Mouse (Mus musculus) liver, embryonic 15.5 days (tissue): ENCODE measurements around the gene Eipr1. TPM values are rescaled to one million over a fixed set of nuclear protein-coding genes. Genes with fewer than 3 reads are reported as not detected.

Experiments
- ATAC-seq: fragments of 200-750 bp; cut with Nextera tagmentation; 2 replicates; pipeline ENCODE4 v1.8.0; 2017; ENCODE audit warnings: moderate number of reproducible peaks, mild to moderate bottlenecking, moderate library complexity; ENCODE audit not compliant: insufficient read depth
- H3K27ac ChIP-seq: fragments of 300-500 bp; sonication (generic); replicated peaks from 2 replicates; pipeline ENCODE4 v1.5.1; 2015; ENCODE audit warnings: mild to moderate bottlenecking, inconsistent platforms
- H3K27me3 ChIP-seq: fragments of 300-500 bp; sonication (generic); 2 replicates; pipeline ENCODE4 v1.6.1; 2015; ENCODE audit warnings: mild to moderate bottlenecking, inconsistent platforms
- H3K36me3 ChIP-seq: fragments of 300-500 bp; sonication (generic); replicated peaks from 2 replicates; pipeline ENCODE4 v1.6.1; 2015; ENCODE audit warnings: moderate library complexity, mild to moderate bottlenecking, inconsistent platforms
- H3K4me1 ChIP-seq: fragments of 300-500 bp; sonication (generic); replicated peaks from 2 replicates; pipeline ENCODE4 v1.6.1; 2015; ENCODE audit warnings: inconsistent platforms
- H3K4me2 ChIP-seq: fragments of 300-500 bp; sonication (generic); 2 replicates; pipeline ENCODE4 v1.6.1; 2015; ENCODE audit warnings: moderate library complexity, mild to moderate bottlenecking, inconsistent platforms
- H3K4me3 ChIP-seq: fragments of 300-500 bp; sonication (generic); replicated peaks from 2 replicates; pipeline ENCODE4 v1.5.1; 2015; ENCODE audit warnings: mild to moderate bottlenecking, inconsistent platforms
- H3K9ac ChIP-seq: fragments of 300-500 bp; sonication (generic); 2 replicates; pipeline ENCODE4 v1.6.1; 2015; ENCODE audit warnings: moderate library complexity, mild to moderate bottlenecking, inconsistent platforms
- H3K9me3 ChIP-seq: fragments of 300-500 bp; sonication (generic); replicated peaks from 2 replicates; pipeline ENCODE4 v1.6.1; 2016; ENCODE audit warnings: inconsistent platforms
- WGBS: fragments of 180-500 bp; shearing (Covaris S2); methylation state at CpG from one replicate; pipeline ENCODE4 v1.1.7; 2015; ENCODE audit warnings: mixed read lengths; ENCODE audit not compliant: insufficient replicate concordance; 5-methylcytosine and 5-hydroxymethylcytosine counted together
- polyA plus RNA-seq: library from polyadenylated mRNA; unstranded; fragments of >200 nt; fragmentation: Nextera tagmentation; extraction: Ambion mirVana; gene quantifications from 2 replicates; pipeline ENCODE4 v1.2.1, GENCODE M21; 2015

Eipr1 gene
- polyA plus RNA-seq, 1 experiment from 2014 or later, result 27.1 TPM

DNA sequence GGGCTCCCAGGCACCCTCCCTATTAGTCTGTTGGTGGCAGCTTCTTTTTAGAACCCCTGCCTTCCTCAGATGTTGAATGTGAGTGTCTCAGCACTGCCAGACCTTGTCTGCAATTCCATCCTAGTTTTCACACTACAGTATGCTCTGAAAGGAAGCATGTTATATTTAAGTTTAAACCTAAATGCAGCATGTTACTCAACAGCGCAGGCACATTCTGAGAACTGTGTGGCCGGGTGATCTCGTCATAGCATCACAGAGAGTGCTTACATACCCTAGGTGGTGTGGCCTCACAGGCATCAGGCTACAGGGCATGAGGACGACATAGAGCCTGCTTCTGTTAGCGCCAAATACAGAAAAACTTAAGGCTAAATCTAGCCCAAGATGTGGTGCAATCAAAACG, 24.0 kb downstream of the Eipr1 start:
- H3K27me3 ChIP-seq, result no peaks in the 10 kb centered on the region
- no peak overlapping the region for H3K27ac ChIP-seq
- no peak overlapping the region for H3K4me2 ChIP-seq
- WGBS, result 77% methylated on average over 6 of the region's 6 CpGs
- H3K36me3 ChIP-seq, result 0 out of 2 replicates have a peak, but pooled peaks cover 6% of the 10 kb centered on the region
- no peak for ATAC-seq
- H3K9me3 ChIP-seq, result no peaks in the 10 kb centered on the region
- no peak overlapping the region for H3K4me3 ChIP-seq
- no peak overlapping the region for H3K9ac ChIP-seq
- peaks cover 9% of the 10 kb centered on the region; the same call in 1 of the 2 replicates for H3K4me1 ChIP-seq

DNA sequence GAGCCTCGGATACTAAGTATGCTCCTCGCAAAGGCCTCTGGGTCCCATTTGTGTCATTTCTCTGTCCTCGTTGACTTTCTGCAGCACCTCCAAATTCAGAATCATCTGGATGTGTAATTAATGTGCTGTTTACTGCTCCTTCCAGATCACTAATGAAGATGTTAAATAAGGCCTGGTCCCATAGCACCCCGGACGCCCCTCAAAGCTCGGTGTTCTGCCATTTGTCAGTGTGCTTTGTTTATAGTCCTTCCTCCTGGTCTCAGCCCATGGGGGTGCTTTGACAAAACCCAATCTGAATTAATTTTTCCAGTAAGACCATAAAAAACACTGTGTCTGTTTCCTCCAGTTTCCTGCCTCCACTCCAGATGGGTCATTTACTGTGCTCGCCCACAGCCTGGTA, 28.6 kb downstream of the Eipr1 start:
- Histone ChIP-seq H3K4me2 (no peak overlapping the region), H3K36me3 (no peaks in the 10 kb centered on the region), H3K4me1 (peaks cover 9% of the 10 kb centered on the region; the same call in 1 of the 2 replicates), H3K4me3 (no peak overlapping the region), H3K27me3 (no peaks in the 10 kb centered on the region), H3K27ac (no peak overlapping the region), H3K9ac (no peak overlapping the region), H3K9me3 (no peaks in the 10 kb centered on the region)
- no peak for ATAC-seq
- WGBS, result 81% methylated on average over 7 of the region's 7 CpGs

DNA sequence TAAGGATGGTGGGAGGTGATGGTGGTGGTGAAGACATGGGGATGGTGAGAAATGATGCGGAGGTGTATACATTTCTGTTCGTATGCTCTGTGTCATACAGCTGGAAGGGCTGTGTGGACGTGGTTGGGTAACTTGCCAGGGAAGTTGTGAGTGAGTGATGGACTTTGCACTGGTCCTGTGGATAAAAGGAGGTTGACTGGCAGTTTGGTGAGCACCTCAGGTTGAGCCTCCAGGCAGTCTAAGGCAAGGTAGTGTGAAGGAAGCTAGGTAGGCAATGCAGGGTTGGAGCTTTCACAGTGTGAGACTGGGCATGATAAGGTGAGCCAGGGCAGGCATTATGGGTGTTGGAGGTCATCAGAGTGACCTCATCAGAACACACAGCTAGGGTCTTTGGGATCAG, 31.0 kb downstream of the Eipr1 start:
- no peaks in the 10 kb centered on the region for H3K36me3 ChIP-seq
- no peak overlapping the region for H3K27ac ChIP-seq
- no peak overlapping the region for H3K4me3 ChIP-seq
- H3K9me3 ChIP-seq, result no peaks in the 10 kb centered on the region
- H3K27me3 ChIP-seq, result no peaks in the 10 kb centered on the region
- 75% methylated on average over 3 of the region's 3 CpGs for WGBS
- H3K9ac ChIP-seq, result no peak overlapping the region
- peaks cover 9% of the 10 kb centered on the region; the same call in 1 of the 2 replicates for H3K4me1 ChIP-seq
- no peak overlapping the region for H3K4me2 ChIP-seq
- no peak for ATAC-seq

DNA sequence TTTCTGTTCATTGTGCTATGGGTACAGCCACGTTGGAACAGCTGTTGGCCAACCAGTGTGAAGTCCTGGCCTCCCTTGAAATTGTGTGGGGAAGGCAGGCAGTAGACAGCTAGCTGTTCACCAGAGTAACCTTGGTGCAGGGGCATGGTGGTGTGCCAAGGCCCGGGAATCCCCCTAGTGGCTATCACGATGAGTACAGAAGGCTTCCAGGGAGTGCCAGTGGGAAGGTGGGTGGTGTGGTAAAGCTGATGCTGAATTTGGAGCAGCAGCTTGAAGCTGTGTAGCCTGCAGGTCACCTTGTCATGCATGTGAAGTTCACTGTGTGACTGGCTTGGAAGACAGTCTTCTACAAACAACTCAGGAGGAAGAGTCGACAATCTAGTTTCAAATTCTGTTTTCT, 32.8 kb downstream of the Eipr1 start:
- Histone ChIP-seq H3K27me3 (no peaks in the 10 kb centered on the region), H3K9me3 (no peaks in the 10 kb centered on the region), H3K9ac (no peak overlapping the region), H3K27ac (no peak overlapping the region), H3K4me3 (no peak overlapping the region), H3K4me1 (no peaks in the 10 kb centered on the region), H3K4me2 (no peak overlapping the region), H3K36me3 (no peaks in the 10 kb centered on the region)
- no peak for ATAC-seq
- WGBS, result 37% methylated on average over 4 of the region's 4 CpGs

DNA sequence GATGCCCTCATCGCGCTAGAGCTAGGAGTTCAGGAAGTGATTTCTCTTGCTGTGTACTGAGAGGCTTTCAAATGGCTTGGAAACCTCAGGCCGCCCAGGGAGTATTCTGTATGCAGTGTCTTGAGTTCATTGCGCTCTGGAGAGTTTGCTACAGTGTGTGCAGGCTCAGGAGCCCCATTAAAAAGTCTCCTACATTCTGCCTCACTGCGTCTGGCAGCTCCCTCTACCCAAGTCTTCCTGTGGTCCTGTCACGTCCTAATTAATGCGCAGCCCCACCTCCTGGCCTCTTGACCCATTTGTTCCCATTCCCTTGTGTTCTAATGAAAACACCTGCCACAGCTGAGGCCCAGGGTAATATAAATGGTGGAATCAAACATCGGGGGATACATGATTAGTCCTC, 33.3 kb downstream of the Eipr1 start:
- no peak overlapping the region for H3K27ac ChIP-seq
- WGBS, result 69% methylated on average over 8 of the region's 8 CpGs
- H3K9me3 ChIP-seq, result no peaks in the 10 kb centered on the region
- H3K36me3 ChIP-seq, result no peaks in the 10 kb centered on the region
- no peak overlapping the region for H3K4me2 ChIP-seq
- H3K4me1 ChIP-seq, result no peaks in the 10 kb centered on the region
- ATAC-seq, result no peak
- H3K4me3 ChIP-seq, result no peak overlapping the region
- no peaks in the 10 kb centered on the region for H3K27me3 ChIP-seq
- no peak overlapping the region for H3K9ac ChIP-seq

DNA sequence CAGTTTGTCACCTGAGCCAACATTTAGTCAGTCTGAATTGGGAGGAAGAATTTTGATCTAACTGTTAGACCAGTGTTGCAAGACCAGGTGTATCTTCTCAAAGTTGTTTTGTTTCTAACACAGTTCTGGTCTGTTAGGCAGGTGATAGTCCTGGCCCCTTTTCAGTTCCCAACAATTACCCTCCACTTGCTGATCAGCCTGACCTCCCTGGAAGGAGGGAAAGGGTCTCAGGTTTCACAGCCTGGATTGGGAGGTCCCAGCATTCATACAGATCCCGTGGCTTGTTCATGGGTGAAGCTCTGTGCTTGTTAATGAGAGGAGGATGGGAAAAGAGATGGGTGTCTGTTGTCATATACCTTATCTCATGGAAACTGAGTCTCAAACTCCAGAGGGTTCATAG, 33.7 kb downstream of the Eipr1 start:
- Histone ChIP-seq H3K9ac (no peak overlapping the region), H3K9me3 (no peaks in the 10 kb centered on the region), H3K27me3 (no peaks in the 10 kb centered on the region), H3K4me1 (no peaks in the 10 kb centered on the region), H3K36me3 (no peaks in the 10 kb centered on the region), H3K4me2 (no peak overlapping the region), H3K27ac (no peak overlapping the region), H3K4me3 (no peak overlapping the region)
- ATAC-seq, result no peak
- WGBS, result 50% methylated on average over 1 of the region's 1 CpGs

DNA sequence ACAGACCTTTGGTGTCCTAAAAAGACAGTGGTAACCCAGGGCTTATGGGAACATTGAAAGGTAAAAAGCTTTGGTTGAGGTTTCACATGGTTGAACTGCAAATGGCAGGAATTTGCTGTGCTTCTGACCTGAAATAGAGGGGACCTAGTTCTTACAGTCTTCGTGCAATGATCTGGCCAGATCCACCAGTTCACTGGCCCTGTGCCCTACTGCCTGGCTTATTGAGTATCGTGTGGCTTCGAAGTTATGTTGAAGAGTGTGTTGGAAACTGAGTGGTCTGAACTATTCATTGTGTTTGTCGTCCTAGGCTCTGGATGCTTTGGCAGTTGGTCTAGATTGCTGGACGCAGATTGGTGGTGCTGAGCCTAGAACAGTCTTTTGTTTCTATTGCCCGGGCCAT, 34.7 kb downstream of the Eipr1 start:
- H3K27ac ChIP-seq, result no peak overlapping the region
- ATAC-seq, result no peak
- WGBS, result 81% methylated on average over 6 of the region's 6 CpGs

DNA sequence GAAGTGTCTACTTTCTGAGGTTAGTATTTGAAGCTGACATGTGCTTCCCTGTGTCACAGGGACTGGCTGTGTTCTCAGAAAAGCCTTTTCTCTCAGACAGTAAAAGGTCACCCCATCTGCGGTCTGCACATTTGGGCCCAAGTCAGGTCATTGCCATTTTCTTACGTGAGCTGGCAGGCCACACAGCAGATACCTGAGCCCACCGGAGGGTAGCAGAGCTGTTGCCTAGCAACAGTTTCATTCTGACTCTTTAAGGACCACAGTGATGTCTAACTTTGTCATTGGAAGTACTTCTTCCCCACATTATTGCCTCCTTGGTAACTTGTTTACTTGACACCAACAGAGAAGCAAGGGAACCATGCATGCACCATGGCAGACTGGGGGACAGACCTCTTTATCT, 41.0 kb downstream of the Eipr1 start:
- WGBS, result 72% methylated on average over 3 of the region's 3 CpGs
- no peak for ATAC-seq

More for the DNA sequence above, 34.7 kb downstream of the Eipr1 start:
- no peak overlapping the region for H3K4me3 ChIP-seq
- no peaks in the 10 kb centered on the region for H3K4me1 ChIP-seq
- no peak overlapping the region for H3K9ac ChIP-seq
- no peaks in the 10 kb centered on the region for H3K9me3 ChIP-seq
- H3K27me3 ChIP-seq, result no peaks in the 10 kb centered on the region
- no peak overlapping the region for H3K4me2 ChIP-seq
- no peaks in the 10 kb centered on the region for H3K36me3 ChIP-seq

DNA sequence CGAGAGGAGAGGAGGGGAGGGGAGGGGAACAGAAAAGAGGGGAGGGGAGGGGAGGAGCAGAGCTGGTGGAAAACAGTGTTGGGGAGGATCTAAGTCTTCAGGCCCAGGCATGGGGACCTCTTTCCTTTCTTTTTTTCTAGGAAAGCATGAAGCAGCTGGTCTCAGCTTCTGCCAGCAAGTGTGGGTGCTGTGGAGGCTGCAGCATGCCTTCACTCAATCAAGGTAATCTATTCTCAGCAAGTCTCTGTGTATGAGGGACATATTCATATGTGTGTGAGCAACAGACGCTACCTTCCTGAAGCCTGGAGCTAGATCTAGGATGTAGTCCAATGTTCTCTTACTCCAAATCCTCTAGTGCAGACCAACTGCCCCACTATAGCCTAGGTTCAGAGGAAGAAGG, 42.1 kb downstream of the Eipr1 start:
- Histone ChIP-seq H3K36me3 (no peaks in the 10 kb centered on the region), H3K4me2 (no peak overlapping the region), H3K4me3 (no peak overlapping the region), H3K4me1 (no peaks in the 10 kb centered on the region), H3K9ac (no peak overlapping the region), H3K27ac (no peak overlapping the region), H3K9me3 (no peaks in the 10 kb centered on the region), H3K27me3 (no peaks in the 10 kb centered on the region)
- 68% methylated on average over 2 of the region's 2 CpGs for WGBS
- no peak for ATAC-seq

More for the DNA sequence above, 41.0 kb downstream of the Eipr1 start:
- H3K4me3 ChIP-seq, result no peak overlapping the region
- H3K9me3 ChIP-seq, result no peaks in the 10 kb centered on the region
- no peaks in the 10 kb centered on the region for H3K36me3 ChIP-seq
- no peaks in the 10 kb centered on the region for H3K4me1 ChIP-seq
- H3K27ac ChIP-seq, result no peak overlapping the region
- no peak overlapping the region for H3K4me2 ChIP-seq
- no peaks in the 10 kb centered on the region for H3K27me3 ChIP-seq
- H3K9ac ChIP-seq, result no peak overlapping the region

DNA sequence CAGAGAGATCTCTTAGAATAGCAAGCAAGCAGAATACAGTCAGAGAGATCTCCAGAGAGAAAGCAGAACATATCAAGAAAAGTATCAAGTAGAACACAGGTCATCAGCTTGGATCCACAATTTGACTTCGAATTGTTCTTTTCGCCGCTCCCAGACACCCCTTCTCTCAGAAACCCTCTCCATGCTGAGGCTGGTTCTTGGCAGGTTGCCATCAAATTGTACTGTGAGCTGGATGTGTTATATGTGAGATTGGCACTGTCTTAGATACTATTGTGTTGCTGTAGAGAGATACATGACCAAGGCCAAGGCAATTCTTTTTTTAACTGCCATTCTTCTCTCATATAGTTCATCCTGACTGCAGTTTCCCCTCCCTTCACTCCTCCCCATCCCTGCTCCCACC, 43.4 kb downstream of the Eipr1 start:
- no peak overlapping the region for H3K4me2 ChIP-seq
- 85% methylated on average over 3 of the region's 3 CpGs for WGBS
- H3K9me3 ChIP-seq, result no peaks in the 10 kb centered on the region
- no peak overlapping the region for H3K27ac ChIP-seq
- no peak overlapping the region for H3K4me3 ChIP-seq
- no peak for ATAC-seq
- H3K4me1 ChIP-seq, result 0 out of 2 replicates have a peak, but pooled peaks cover under 1% of the 10 kb centered on the region
- no peak overlapping the region for H3K9ac ChIP-seq
- no peaks in the 10 kb centered on the region for H3K36me3 ChIP-seq
- H3K27me3 ChIP-seq, result no peaks in the 10 kb centered on the region

DNA sequence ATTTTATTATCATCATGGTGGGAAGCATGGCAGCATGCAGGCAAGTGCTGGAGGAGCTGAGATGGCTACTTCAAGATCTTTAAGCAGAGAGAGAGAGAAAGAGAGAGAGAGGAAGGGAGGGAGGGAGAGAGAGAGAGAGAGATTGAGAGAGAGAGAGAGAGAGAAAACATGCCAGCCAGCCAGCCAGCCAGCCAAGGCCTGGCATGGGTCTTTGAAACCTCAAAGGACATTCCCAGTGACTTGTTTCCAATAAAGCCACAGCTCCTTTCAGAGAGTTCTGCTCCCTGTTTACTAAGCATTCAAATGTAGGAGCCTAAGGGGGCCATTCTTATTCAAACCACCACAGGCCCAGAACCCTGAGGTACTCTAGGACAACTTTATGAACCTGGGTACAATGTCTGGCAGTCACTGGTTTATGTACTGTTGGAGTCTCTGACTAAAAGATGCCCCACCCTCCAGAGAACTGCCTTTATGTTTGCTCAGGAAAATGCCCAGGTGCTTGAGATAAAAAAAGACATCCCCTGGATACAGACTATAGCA, 45.3 kb downstream of the Eipr1 start:
- peaks cover 6% of the 10 kb centered on the region; the same call in 1 of the 2 replicates for H3K4me1 ChIP-seq
- no peaks in the 10 kb centered on the region for H3K9me3 ChIP-seq
- no peak overlapping the region for H3K4me2 ChIP-seq
- no peaks in the 10 kb centered on the region for H3K36me3 ChIP-seq
- no peak overlapping the region for H3K9ac ChIP-seq
- no peak overlapping the region for H3K4me3 ChIP-seq
- no peak overlapping the region for H3K27ac ChIP-seq
- no peak for ATAC-seq
- no peaks in the 10 kb centered on the region for H3K27me3 ChIP-seq

DNA sequence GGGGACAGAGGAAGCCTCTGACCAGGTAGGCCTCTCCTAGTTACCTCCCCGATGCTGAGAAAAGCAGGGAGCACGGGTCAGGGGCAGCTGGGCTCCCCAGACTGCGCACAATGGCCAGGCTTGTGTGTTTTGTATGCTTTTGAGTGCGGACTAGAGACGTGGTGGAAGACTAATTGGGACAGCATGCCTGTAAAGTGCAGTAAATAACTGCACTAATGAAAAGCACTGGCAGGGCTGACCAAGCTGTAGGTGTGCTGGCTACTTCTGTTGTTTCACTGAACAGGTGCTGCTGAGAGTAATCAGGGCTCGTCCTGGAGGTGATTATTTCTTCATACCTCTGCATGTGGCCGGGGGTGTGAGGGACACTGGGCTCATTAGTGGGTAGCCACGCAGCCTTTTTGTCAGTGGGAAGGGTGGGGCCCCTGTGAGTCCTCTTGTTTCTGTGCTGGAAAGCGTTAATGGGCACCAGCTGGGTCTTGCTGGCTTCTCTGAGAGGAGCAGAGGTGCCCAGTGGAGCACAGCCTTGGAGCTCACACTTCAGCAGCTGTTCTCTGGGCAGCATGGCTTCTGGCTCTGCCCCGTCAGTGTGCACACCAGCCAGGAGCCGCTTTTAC, 48.3 kb downstream of the Eipr1 start:
- H3K36me3 ChIP-seq, result no peaks in the 10 kb centered on the region
- 72% methylated on average over 11 of the region's 11 CpGs for WGBS
- ATAC-seq, result no peak

More for the DNA sequence above, 48.3 kb downstream of the Eipr1 start:
- no peaks in the 10 kb centered on the region for H3K9me3 ChIP-seq
- no peaks in the 10 kb centered on the region for H3K27me3 ChIP-seq
- H3K9ac ChIP-seq, result no peak overlapping the region
- H3K4me2 ChIP-seq, result no peak overlapping the region
- H3K4me3 ChIP-seq, result no peak overlapping the region
- peaks cover 28% of the 10 kb centered on the region for H3K4me1 ChIP-seq
- H3K27ac ChIP-seq, result no peak overlapping the region
